Mouse (Mus musculus) cortical plate, adult 2 months (tissue): ENCODE measurements around the gene Pole3.

Experiments
- CTCF ChIP-seq: fragments of 200-500 bp; IDR thresholded peaks from 2 replicates; pipeline ENCODE4 v1.5.1; 2011; ENCODE audit warnings: mild to moderate bottlenecking, control low read depth, low read length; ENCODE audit not compliant: insufficient read depth; ENCODE audit errors: extremely low read depth
- POLR2A ChIP-seq: fragments of 200-500 bp; IDR thresholded peaks from 2 replicates; pipeline ENCODE4 v1.6.1; 2011; ENCODE audit warnings: mild to moderate bottlenecking, low read length, control low read depth; ENCODE audit not compliant: insufficient read depth; ENCODE audit errors: extremely low read depth

DNA sequence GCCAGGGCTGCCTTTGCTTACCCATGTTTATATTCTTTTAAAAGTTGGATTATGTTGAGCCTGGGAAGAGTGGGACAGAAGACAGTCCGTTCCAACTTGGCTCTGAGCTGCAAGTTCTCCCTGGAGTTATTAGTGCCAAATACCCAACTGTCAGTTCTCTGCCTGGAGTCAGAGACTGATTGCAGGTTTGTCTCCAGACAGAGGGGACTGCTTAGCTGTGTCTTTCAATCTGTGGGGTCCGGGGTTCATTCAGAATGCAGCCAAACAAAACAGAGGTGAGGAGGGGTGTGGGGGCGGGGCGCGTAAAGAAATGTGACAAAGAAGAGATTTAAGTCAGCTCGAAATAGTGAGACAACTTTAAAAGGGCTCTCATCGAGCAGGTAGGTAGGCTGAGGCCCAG is 23.3 kb downstream of the Pole3 start:
- TF ChIP-seq POLR2A, result no peak
- TF ChIP-seq CTCF, result no peak
